Mouse (Mus musculus) stomach, postnatal 0 days (tissue): ENCODE measurements around the gene Cdca3.

ENCODE experiments used
- CTCF ChIP-seq: IDR thresholded peaks from 2 replicates; pipeline ENCODE4 v1.5.1; 2016; ENCODE audit warnings: antibody characterized with exemption, low read depth, mild to moderate bottlenecking, moderate library complexity
- EP300 ChIP-seq: optimal IDR thresholded peaks from 2 replicates; pipeline ENCODE3; 2016; ENCODE audit warnings: antibody characterized with exemption

GRCm38 (mm10) chr6:124813933-124814332, 15.4 kb upstream of the Cdca3 start, which contains the start of gene Tpi1:
- TF ChIP-seq CTCF (peak; percentile 21; the same call in 1 of the 2 replicates), EP300 (no peak)
